Mouse (Mus musculus) adrenal gland, postnatal 0 days (tissue): ENCODE measurements around the gene Gm7102. TPM values are rescaled to one million over a fixed set of nuclear protein-coding genes. Genes with fewer than 3 reads are reported as not detected.

Experiments
- polyA plus RNA-seq: library from polyadenylated mRNA; unstranded; fragments of >200 nt; fragmentation: Nextera tagmentation; extraction: Ambion mirVana; gene quantifications from 2 replicates; pipeline ENCODE4 v1.2.1, GENCODE M21; 2015

Gene Gm7102
- 0.08 and 0.12 TPM in 2 replicates for polyA plus RNA-seq

GRCm38 (mm10) chr19:61175756-61176324 lies at the start of gene Gm7102:
Gene Gm7102, minus strand, starts transcription at chr19:61176309.

DNA sequence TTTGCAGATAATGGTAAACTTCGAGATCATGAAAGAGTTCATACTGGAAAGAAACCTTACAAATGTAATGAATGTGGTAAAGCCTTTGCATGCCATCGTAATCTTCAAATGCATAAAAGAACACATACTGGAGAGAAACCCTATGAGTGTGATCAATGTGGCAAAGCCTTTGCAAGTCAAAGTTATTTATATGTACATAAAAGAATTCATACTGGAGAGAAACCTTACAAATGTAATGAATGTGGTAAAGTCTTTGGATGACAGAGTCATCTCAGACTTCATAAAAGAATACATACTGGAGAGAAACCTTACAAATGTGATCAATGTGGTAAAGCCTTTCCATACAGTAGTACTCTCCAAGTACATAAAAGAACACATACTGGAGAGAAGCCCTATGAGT lies 7.5 kb upstream of the Gm7102 start, which contains the start of gene Gm6020:
TSS of gene Gm6020 (plus strand) at position 301 of the 400 bp plus-strand sequence.

GRCm38 (mm10) chr19:61140342-61141206 lies 35.5 kb downstream of the Gm7102 start, which contains the start of gene Zfp950:
Gene Zfp950, minus strand, starts transcription at chr19:61140840.

Other genes with a start within 250 kb of the Gm7102 start
- 76.5 and 143 TPM in 2 replicates for gene Zfp950, start 35.5 kb downstream of the Gm7102 start, polyA plus RNA-seq
- not detected in 2 replicates for gene Gm6020, start 7.6 kb upstream of the Gm7102 start, polyA plus RNA-seq
- 25.5 and 33.1 TPM in 2 replicates for gene Csf2ra, start 52.1 kb upstream of the Gm7102 start, polyA plus RNA-seq
- gene Gm21060, start 120.8 kb upstream of the Gm7102 start, polyA plus RNA-seq: not detected in 2 replicates